Mouse (Mus musculus): ENCODE measurements at regions not wholly inside any gene's neighbourhood (a gene's known extent, or its start where the extent isn't known, plus 50 kb on each side); places are given as distances from the start of the nearest gene placed in this dataset.
A peak's percentile ranks its signal among the peaks of the same experiment; 100 is the strongest.

DNA sequence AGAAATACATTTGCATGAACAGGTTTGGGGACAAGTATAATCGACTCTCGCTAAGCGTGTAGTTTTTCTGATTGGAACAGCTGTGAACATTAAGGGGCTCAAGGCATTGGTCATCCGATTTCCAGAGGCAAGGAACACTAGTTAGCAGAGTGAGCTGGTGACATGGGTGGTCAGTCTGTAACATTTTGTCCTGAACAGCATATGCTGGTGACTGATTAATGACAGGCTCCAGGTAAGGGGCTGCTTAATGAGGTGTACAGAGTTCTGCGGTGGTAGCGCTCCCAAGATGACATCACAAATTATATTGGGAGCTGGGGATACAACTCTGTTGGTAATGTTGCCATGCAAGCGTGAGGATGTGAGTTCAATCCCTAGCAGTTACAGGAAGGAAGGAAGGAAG is 266.3 kb upstream of the Castor2 start:
- no peak for DNase-seq (ENCODE audit: low spot score in 2 of 2)

DNA sequence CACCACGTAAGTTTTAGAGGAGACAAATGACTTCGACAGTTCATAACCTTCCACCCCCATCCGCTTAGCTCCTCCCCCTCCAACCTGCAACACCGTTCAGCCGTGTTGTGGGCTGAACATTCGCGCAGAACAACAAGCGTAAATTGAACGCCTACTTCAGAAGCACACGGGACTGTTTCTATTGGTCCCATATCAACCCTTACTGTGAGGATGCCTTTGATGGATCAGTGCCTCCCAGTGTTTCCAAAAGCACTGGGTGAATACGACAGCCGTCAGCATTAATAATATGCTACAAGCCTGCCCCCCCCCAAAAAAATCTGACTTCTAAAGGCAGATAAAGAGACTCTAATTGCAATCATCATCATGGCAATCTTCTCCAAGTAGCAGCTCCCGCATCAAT is 271.3 kb upstream of the Castor2 start:
- intact Hi-C loops (cut with DNase I) = no loop called here

More for the DNA sequence above, 266.3 kb upstream of the Castor2 start:
- intact Hi-C loops (cut with DNase I) = no loop called here

DNA sequence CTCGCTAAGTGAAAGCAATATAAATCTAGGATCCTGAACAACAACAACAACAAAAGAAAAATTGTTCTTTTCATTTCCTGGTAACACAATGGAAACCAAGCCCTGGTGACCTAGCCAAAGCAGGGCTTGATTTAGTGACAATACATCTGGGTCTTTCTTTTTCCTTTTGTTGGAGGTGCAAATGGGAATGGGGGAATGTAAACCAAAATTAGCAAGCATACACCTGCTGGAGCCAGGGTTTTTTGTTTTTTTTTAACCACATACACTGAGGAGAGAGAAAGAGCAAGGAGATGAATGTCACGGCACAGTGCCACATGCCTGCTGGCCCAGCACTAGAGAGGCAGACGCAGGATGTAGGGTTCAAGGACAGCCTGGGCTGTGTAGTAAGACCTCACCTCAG is 275.6 kb upstream of the Castor2 start:
- DNase-seq (ENCODE audit: low spot score in 2 of 2) = no peak
- intact Hi-C loops (cut with DNase I) = no loop called here

More for the DNA sequence above, 271.3 kb upstream of the Castor2 start:
- DNase-seq (ENCODE audit: low spot score in 2 of 2) = no peak

DNA sequence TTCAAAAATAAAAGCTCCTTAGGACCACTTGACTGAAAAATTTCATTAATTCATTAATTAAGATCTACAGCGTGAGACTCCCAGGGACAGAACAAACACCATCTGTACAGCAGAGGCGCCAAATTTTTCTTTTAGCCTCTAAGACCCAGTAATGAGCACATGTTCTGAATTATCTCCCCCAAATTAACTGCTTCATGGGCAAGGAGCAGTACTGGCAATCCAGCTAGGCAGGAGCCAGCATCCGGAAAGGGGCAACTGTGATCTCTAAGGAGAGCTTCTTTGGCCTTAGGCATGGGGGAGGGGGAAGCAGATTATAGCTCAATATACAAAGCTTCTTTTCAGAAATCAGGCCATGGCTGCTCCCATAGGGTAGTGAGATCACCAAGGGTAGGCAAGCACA is 278.2 kb upstream of the Castor2 start:
- no peak for DNase-seq (ENCODE audit: low spot score in 2 of 2)
- intact Hi-C loops (cut with DNase I) = no loop called here

DNA sequence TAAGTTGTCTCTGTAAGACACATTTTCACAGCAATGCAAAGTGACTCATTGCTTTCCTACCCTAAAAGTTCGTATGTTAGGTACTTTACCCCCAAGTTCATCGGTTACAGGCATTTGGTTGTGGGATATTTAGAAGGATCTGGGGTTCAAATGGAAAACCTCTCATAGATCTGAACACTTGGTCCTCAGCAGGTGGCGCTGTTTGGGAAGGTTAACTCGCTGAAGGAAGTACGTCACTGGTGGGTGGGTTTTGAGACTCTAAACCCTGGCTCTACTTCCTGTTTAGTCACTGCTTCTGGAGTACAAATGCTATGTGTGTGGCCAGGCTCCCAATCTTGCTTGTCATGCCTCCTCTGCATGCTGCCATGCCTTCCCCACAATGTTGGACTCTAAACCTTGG is 284.0 kb upstream of the Castor2 start:
- no peak for DNase-seq (ENCODE audit: low spot score in 2 of 2)
- intact Hi-C loops (cut with DNase I) = no loop called here

- DNase-seq (ENCODE audit: low spot score in 2 of 2) = peak in 1 of 2 experiments; percentile 16
- intact Hi-C loops (cut with DNase I) = no loop called here
Observed at GRCm38 (mm10) chr5:133814436-133814835, 285.1 kb upstream of the Castor2 start.

DNA sequence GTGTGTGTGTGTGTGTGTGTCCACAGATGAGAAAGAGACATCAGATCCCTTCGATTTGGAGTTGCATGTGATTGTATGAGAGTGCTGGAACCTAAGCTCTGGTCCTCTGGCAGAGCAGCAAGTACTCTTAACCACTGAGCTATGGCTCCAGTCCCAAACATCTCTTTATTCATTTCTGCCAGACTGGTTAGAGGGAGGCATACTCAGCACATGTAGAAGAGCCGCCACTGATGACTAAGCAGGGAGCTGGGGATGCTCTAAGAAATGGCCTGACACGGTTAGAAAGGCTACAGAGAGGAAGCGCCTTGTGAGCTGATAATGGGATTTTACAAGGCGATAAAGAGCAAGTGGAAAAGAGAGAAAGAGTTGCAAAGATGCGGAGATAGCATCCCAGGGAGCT is 287.3 kb upstream of the Castor2 start:
- intact Hi-C loops (cut with DNase I) = no loop called here

DNA sequence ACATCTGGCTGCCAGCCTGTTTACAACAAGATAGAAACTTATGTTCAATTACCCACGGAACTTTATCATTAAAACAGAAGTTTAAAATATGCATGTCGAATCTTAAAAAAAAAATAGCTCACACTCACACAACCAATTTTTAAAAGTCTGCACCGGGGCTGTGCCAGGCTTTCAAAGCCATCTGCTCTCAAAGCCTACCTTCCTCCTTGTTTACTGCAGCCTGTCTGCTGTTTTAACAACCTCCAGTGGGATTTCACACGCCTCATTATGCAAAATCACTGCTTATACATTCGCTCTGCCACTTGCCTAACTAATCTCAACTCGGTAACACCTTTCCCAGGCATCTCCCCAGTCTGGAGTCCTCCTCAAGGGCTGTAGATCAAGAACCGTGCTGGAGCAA is 292.6 kb upstream of the Castor2 start:
- DNase-seq (ENCODE audit: low spot score in 2 of 2) = peak; percentile 20 to 28
- intact Hi-C loops (cut with DNase I) = loop anchor here (10.0 kb wide), 2 partner anchors 88 to 198 kb away; no protein-coding TSS in a partner anchor

More for the DNA sequence above, 287.3 kb upstream of the Castor2 start:
- no peak for DNase-seq (ENCODE audit: low spot score in 2 of 2)

DNA sequence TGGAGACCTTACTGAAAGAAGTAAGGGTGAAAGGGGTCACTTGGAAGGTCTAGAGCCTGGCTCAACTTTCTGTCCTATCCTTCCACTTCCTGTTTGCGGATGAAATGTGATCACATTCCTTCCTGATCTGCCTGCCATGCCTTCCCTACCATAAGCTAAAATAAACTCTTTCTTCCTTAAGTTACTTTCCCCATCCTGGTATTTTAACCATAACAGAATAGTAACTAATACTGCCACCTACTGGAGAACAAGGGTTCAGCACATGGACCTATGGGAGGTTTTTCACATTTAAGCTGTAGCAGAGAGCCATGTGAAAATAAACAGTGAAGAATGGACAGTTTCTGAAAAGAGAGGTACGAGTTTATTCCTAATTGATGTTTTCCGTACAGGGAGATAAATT is 297.5 kb upstream of the Castor2 start:
- intact Hi-C loops (cut with DNase I) = loop anchor here (10.0 kb wide), 2 partner anchors 93 to 203 kb away; no protein-coding TSS in a partner anchor
- DNase-seq (ENCODE audit: low spot score in 2 of 2) = no peak

- DNase-seq (ENCODE audit: low spot score in 2 of 2) = peak in 1 of 2 experiments; percentile 39
- intact Hi-C loops (cut with DNase I) = loop anchor here (2.0 to 10.0 kb wide), 2 partner anchors 1565 to 1681 kb away; no protein-coding TSS in a partner anchor
Observed at GRCm38 (mm10) chr5:133795638-133796037, 303.9 kb upstream of the Castor2 start.

GRCm38 (mm10) chr5:133790726-133791125 is 308.8 kb upstream of the Castor2 start:
- intact Hi-C loops (cut with DNase I) = loop anchor here (10.0 kb wide), 1 partner anchor 1676 kb away; no protein-coding TSS in a partner anchor

DNA sequence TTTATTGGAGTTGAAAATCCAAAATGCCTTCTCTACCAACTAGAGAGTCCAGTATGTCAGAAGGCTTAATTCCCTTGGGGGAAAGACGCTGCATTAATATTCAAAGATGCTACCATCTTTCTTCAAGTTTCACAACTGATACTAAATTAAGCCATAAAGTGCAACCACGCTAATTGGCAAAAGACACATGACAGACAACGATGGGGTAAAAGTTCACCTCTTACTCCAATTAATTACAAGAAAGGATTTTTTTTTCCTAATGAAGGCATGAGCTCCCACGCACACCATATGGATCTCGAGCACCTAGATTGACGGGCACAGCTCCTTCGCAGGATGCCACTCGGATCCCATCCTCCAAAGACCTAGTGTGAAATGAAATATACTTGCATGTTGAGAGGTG is 311.5 kb upstream of the Castor2 start:
- intact Hi-C loops (cut with DNase I) = no loop called here
- no peak for DNase-seq (ENCODE audit: low spot score in 2 of 2)

More at GRCm38 (mm10) chr5:133790726-133791125, 308.8 kb upstream of the Castor2 start:
- no peak for DNase-seq (ENCODE audit: low spot score in 2 of 2)

DNA sequence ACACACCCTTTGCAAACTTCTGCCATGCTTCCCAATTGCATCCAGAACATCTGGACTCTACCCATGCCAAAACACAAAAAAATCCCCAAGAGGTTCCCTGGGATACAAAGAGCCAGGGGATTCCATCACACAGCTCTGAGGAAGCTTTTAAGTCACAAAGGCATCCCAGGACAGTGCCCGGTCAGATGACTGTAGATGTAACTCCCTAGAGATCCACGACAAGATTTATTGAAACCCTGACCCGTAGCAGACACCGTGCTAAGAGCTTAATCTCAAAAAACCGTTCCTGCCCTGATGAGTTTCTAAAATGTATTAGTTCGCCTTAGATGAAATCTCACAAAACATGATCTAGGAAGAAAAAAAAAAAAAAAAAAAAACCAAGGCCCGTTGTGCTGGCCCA is 312.0 kb upstream of the Castor2 start:
- intact Hi-C loops (cut with DNase I) = no loop called here
- no peak for DNase-seq (ENCODE audit: low spot score in 2 of 2)

GRCm38 (mm10) chr5:133776591-133776990 is 322.9 kb upstream of the Castor2 start:
- DNase-seq (ENCODE audit: low spot score in 2 of 2) = no peak
- intact Hi-C loops (cut with DNase I) = no loop called here

GRCm38 (mm10) chr5:133774116-133774515 is 325.4 kb upstream of the Castor2 start:
- intact Hi-C loops (cut with DNase I) = no loop called here
- no peak for DNase-seq (ENCODE audit: low spot score in 2 of 2)

GRCm38 (mm10) chr5:133768856-133769255 is 330.7 kb upstream of the Castor2 start:
- peak; percentile 17 to 20 for DNase-seq (ENCODE audit: low spot score in 2 of 2)
- intact Hi-C loops (cut with DNase I) = no loop called here

DNA sequence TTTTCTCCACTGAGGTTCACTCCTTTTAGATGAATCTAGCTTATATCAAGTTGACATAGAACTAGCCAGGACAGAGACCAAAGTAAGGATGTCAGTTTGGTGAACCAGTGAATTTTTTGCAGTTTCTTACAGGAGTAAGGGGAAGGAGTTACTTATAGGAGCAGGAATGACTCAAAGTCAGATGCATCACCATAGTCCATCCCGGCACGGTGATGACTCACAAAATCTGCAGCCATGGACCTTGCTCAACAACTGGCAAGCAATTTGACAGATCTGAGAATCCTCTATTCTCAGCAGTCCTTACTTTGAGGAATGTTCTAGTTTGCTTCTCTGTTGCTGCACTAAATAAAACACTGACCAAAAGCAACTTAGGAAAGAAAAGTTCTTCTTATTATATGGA is 341.7 kb upstream of the Castor2 start:
- intact Hi-C loops (cut with DNase I) = no loop called here
- DNase-seq (ENCODE audit: low spot score in 2 of 2) = peak in 1 of 2 experiments; percentile 10

DNA sequence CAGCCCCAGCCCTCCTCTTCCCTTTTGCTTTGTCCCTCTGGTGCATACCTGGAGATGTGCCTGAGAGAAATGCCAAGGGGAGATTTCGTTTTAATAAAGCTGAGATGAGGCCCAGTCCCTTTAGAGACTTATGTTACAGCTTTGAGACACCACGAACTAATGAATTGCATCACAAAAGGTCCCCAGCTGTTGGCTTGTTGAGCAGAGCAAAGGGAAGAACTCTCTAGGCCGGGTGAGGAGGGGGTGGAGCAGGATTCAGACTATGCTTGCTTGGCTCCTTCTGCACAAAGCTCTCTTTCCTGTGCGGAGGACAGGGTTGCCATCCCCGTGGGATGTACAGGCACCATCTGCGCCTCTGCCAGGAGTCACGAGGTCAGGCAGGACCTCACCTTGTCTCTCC is 345.3 kb upstream of the Castor2 start:
- peak in 1 of 2 experiments; percentile 5 for DNase-seq (ENCODE audit: low spot score in 2 of 2)
- intact Hi-C loops (cut with DNase I) = no loop called here

DNA sequence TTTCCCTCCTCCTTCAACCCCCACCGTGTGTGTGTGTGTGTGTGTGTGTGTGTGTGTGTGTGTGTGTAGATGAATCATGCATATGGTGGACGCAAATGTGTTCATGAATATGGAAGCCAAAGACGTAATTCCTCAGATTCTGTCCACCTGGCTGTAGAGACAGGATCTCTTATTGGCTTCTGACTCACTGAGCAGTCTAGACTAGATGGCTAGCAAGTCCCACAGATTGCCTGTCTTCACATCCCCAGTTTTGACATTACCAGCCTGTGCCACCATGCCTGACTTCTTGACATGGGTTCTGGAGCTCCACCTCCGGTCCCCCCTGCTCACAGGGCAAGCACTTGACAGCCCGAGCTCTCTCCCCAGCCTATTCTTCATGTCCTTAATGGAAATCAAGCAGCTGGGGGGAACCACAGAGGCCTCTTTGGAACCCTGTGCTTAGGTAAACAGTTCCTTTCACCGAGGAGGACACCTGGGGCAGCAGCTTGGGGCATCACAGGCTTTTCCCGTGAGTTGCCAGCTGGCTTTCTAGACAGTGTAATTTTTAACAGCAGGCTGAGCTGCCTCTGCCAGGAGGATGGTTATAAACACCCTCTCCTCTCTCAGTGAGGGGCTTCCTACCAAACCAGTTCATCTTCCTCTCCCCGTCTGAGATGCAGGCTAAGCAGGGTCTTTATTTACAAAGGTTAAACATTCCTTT is 345.9 kb upstream of the Castor2 start:
- peak in 1 of 2 experiments; percentile 13 for DNase-seq (ENCODE audit: low spot score in 2 of 2)

DNA sequence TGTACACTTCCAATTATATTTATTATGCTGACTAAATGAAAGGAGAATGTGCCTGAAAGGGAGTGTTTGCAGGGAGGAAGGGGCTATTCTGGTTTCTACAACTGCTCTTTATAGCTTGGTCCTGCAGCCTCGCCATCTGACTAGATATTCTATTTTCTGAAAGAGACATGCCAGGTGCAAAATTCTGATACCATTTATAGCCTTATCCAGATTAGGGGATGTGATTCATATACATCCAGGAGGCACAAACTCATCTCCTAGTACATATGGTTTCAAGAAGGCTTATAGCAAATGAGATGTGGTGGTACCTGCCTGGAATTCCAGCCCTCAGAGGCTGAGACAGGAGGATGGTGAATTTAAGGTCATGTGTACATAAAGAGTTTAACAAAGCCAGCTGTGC is 352.6 kb upstream of the Castor2 start:
- DNase-seq (ENCODE audit: low spot score in 2 of 2) = peak in 1 of 2 experiments; percentile 13
- intact Hi-C loops (cut with DNase I) = no loop called here

More for the DNA sequence above, 345.9 kb upstream of the Castor2 start:
- intact Hi-C loops (cut with DNase I) = no loop called here

GRCm38 (mm10) chr5:133746411-133746810 is 353.1 kb upstream of the Castor2 start:
- DNase-seq (ENCODE audit: low spot score in 2 of 2) = peak in 1 of 2 experiments; percentile 7
- intact Hi-C loops (cut with DNase I) = no loop called here

All from left cerebral cortex, postnatal 36 days (tissue).